Mouse (Mus musculus) cerebellum, adult 11-12 months (tissue): ENCODE results near the gene Med26.

Experiments used
- DNase-seq: peaks from one replicate; pipeline ENCODE4 v3.0.0; 2022

Med26 gene

GRCm38 (mm10) chr8:72485456-72486199 lies 62.4 kb downstream of the Med26 start:
- no peak for DNase-seq

DNA sequence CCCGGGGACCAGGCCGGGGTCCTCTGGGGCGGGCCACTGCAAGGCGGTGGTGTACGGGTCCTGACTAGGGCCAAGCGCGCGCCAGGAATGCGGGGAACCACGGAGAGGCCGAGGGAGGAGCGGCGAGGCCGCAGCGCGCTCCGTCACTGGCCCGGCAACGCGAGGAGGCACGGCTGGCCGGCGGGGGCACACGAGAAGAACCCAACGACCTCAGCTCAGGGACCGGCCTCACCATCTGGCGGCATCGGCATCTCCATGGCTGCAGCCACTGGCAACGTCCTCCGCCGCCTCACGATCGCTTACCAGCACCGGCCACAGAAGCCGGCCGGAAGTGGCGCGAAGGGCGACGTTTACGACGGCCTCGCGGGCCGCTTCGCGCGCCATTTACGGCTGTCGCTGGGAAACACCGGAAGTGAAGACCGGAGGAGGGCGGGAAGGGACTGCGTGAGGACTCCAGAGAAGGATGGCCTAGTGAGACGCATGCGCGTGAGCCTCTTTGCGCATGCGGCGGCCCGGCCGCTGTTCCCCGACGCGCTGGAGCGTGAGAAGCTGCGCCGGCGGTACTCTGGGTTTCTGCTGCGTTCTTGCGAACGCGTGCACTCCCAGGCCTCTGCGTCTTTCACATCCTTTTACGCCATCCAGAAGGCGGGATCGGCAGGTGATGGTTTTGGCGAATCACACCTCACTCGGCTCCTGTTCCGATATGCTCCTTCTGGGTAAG lies 73.1 kb downstream of the Med26 start, which contains the start of gene Cherp:
Cherp (minus strand) TSS at position 401 of the 721 bp plus-strand sequence.
- DNase-seq = peak; percentile 99

GRCm38 (mm10) chr8:72470684-72471083 lies 77.4 kb downstream of the Med26 start:
- DNase-seq = peak; percentile 21

GRCm38 (mm10) chr8:72469984-72470383 lies 78.1 kb downstream of the Med26 start:
- DNase-seq = peak; percentile 7

DNA sequence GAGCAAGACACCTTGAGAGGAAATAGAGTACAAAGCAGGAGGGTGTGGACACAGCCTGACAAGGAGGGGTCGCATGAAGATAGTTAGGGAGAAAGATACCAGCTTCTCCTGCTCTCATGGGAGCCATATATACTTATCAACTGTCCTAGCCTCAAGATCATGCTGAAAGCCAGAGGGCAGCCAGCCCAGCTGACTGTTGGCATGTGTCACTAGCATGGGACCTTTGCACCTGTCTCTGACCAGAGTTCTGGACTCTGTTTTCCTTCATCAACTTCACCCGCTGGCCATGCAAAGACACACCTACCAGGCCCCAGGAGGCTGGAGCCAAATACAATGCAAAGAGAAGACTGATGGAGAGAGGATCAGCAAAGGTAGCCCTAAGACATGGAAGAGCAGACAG lies 78.8 kb downstream of the Med26 start:
- DNase-seq = no peak

DNA sequence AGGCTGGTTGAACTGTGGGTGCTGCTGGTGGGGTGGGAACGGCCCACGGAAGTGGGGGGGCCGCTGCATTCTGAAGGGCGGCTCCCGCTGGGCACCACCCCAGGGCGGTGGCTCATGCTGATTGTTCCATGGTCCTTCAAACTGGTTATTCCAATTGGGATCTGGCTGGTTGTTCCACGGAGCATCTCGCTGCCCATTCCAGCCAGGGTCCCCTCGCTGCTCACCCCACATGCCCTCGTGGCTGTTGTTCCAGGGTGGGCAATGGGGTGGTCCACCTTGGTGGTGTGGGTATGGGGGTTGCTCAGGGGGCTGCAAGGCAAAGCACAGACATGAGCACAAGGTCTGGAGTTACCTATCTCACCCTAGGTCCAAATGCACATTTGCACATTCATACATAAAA lies 83.9 kb downstream of the Med26 start:
- no peak for DNase-seq

DNA sequence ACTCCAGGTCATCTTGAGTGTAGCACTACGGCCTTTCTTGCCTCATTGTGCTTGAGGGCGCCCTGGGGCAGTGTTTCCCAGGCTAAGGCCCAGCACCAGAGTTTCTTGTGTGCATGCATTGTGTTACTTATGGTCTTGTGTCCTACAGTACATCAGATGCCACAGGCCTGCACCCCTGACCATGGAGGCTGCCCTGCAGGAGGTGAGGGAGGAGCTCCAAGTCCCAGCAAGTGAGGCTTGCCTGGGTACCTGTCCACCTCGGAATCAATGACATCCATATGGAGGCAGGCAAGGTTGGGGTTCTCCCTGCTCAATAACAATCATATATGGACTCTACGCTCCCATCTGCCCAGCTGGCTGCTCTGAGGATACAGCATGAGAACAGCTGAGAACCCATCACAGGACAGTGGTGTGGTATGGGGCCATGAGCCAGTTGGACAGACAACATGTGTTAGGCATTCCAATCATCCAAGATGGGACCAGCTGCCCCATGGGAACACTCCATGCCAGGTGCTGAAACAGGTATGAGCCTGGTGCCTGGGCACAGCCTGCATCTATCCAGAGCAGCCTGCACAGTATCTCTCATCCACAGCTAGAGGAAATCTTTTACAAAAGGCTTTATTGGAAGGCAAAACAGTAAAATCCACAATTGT lies 88.1 kb downstream of the Med26 start:
- DNase-seq = no peak

DNA sequence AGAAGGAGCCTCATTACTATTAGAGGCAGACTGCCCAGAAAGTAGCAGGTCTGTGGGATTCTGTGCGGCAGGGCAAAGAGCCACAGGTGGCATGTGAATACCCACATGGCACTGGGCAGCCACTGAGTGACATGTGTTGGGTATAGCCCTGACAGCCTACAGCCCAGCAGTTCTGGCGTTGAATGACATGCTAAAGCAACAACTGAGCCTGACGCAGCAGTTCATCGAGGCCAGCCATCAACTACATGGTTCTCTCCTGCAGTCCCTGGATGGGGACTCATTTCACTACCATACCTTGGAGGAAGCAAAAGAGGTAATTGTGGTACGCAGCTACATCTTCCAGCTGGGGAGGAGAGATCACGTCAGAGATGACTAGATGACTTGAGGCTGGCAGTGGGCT lies 89.6 kb downstream of the Med26 start:
- no peak for DNase-seq

- no peak for DNase-seq
Measured at GRCm38 (mm10) chr8:72457806-72458205, 90.3 kb downstream of the Med26 start.

- no peak for DNase-seq
Measured at GRCm38 (mm10) chr8:72455317-72455716, 92.8 kb downstream of the Med26 start.

DNA sequence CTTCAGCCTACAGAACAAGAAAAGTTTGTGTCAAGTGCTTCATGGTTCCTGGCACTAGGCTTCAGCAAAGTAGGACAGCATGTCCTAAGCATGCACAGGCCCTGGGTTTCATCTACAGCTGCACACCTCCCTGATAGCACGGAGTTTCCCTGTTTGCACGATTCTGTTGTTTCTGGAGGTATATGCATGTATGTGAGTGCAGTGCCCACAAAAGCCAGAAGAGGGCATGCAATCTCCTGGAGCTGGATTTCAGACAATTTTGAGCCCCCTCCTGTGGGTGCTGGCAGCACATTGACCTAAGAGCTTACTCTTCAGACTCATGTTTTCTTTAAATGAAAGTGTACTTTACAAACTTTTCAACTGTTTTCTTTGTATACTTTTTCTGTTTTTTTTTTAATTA lies 94.2 kb downstream of the Med26 start:
- DNase-seq = no peak

DNA sequence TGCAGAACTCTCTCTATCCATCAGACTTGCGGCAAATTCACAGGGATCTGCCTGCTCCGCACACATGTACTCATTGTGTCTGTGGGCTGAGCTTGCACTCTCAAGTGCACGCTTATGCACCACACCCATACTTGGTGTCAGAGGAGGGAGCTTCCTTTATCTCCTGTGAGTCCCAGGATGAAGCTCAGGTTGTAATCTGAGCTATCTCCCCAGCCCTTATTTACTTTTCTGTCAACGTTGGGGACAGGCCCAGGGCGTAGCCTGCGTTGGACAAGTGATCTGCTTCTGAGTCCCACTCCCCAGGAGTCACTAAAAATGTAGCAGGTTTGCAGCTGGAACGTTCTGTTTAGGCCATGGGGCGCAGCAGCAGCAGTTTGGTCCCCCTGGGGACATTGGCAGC lies 96.6 kb downstream of the Med26 start:
- DNase-seq = no peak

GRCm38 (mm10) chr8:72445071-72445470 lies 103.0 kb downstream of the Med26 start:
- no peak for DNase-seq
